Mouse (Mus musculus) ES-E14 (cell line): ENCODE data around the gene Fam199x. TPM values are rescaled to one million over a fixed set of nuclear protein-coding genes. Genes with fewer than 3 reads are reported as not detected.
A peak's percentile ranks its signal among the peaks of the same experiment; 100 is the strongest.

Experiments used
- DNase-seq: peaks from one replicate; pipeline ENCODE4 v3.0.0-alpha.2; 2013; ENCODE audit warnings: low read depth, low spot score
- H3K27ac ChIP-seq: 2 replicates; pipeline ENCODE4 v1.5.1; 2012; ENCODE audit warnings: low read depth, mild to moderate bottlenecking, low read length, moderate library complexity, mixed read lengths; ENCODE audit not compliant: poor library complexity, insufficient read depth, severe bottlenecking
- H3K36me3 ChIP-seq: 2 replicates; pipeline ENCODE4 v1.6.1; 2012; ENCODE audit warnings: mild to moderate bottlenecking, low read length, moderate library complexity, mixed read lengths; ENCODE audit not compliant: control insufficient read depth, poor library complexity, insufficient read depth, severe bottlenecking
- H3K4me1 ChIP-seq, 2 experiments: fragments of 150-350 bp in 1 of 2; sonication (generic) in 1 of 2; 2 replicates each; pipeline ENCODE4 v1.6.1; 2012; ENCODE audit warnings: low read length in 2 of 2, mild to moderate bottlenecking in 1 of 2, mixed read lengths in 1 of 2; ENCODE audit not compliant: control insufficient read depth in 2 of 2, insufficient read depth in 2 of 2, poor library complexity in 1 of 2
- H3K4me3 ChIP-seq, 2 experiments: fragments of 150-350 bp in 1 of 2; sonication (generic) in 1 of 2; 2 replicates each; pipeline ENCODE4 v1.5.1; 2012; ENCODE audit warnings: low read length in 2 of 2, low read depth in 1 of 2, mild to moderate bottlenecking in 1 of 2, mixed read lengths in 1 of 2; ENCODE audit not compliant: insufficient read depth in 1 of 2, poor library complexity in 1 of 2, severe bottlenecking in 1 of 2
- H3K9ac ChIP-seq: 2 replicates; pipeline ENCODE4 v1.6.1; 2012; ENCODE audit warnings: low read depth, mild to moderate bottlenecking, low read length, mixed read lengths; ENCODE audit not compliant: poor library complexity, insufficient read depth, severe bottlenecking
- H3K9me3 ChIP-seq: fragments of 150-350 bp; sonication (generic); 2 replicates; pipeline ENCODE4 v1.6.1; 2012; ENCODE audit warnings: low read depth, mild to moderate bottlenecking, low read length; ENCODE audit not compliant: control insufficient read depth, insufficient read depth
- CHD2 ChIP-seq: IDR thresholded peaks from 2 replicates; pipeline ENCODE4 v1.6.1; 2014; ENCODE audit warnings: mild to moderate bottlenecking, low read depth, low read length, inconsistent platforms
- HCFC1 ChIP-seq: IDR thresholded peaks from 2 replicates; pipeline ENCODE4 v1.6.1; 2012; ENCODE audit warnings: low read length, inconsistent platforms, borderline replicate concordance; ENCODE audit not compliant: insufficient read depth
- MAFK ChIP-seq: IDR thresholded peaks from 2 replicates; pipeline ENCODE4 v1.6.1; 2014; ENCODE audit warnings: mild to moderate bottlenecking, low read depth, low read length, inconsistent platforms; ENCODE audit not compliant: insufficient read depth
- ZC3H11A ChIP-seq: IDR thresholded peaks from 2 replicates; pipeline ENCODE4 v1.6.1; 2012; ENCODE audit warnings: low read depth, mild to moderate bottlenecking, inconsistent platforms, low read length, borderline replicate concordance
- ZNF384 ChIP-seq: IDR thresholded peaks from 2 replicates; pipeline ENCODE4 v1.6.1; 2012; ENCODE audit warnings: low read depth, low read length, inconsistent platforms
- in situ Hi-C, 2 experiments: fragments of 600-800 bp; cut with MboI; formaldehyde crosslinking; loops; one replicate each; pipeline ENCODE4 v1.15.1; 2025; ENCODE audit warnings: low sequenced_read_pairs in 2 of 2, inconsistent platforms in 1 of 2; ENCODE audit not compliant: unreplicated experiment in 2 of 2
- total RNA-seq: library from RNA; depleted of rRNA; stranded (reverse); fragments of 300-350 nt; gene quantifications from 2 replicates; pipeline ENCODE4 v1.2.3, GENCODE M21; 2012; rRNA removed

Gene Fam199x
- total RNA-seq, 1 experiment: 6.0 TPM

DNA sequence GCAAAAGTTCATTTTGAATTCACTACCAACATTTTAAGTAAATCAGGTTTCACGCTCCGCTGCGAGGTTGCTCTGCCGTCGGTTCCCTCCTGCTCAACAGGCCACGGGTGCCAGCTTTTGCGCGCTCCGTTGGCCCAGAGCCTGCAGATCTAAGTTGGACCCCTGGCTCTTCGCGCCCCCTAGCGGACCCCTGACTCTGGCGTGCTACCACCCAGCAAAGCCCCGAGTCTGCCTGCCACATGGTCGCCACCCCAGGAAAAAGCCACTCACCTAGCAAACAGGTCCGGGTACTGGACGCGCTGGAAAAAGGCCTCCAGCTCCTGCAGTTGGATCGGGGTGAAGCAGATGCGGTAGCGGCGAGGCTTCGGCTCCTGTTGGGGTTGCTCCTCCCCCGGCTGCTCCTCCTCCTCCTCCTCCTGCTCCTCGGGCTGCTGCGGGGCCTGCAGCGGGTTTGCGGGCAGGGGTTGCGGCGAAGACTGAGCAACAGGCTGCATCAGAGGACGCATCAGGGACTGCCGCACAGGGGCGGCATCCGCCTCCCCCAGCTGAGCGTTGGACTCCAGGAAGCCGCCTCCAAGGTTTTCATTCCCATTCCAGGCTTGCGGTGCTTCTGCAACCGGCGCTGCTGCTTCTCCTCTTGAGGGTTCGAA, 68.8 kb downstream of the Fam199x start:
- H3K4me1 ChIP-seq: no peaks in the 10 kb centered on the region
- H3K9me3 ChIP-seq: no peaks in the 10 kb centered on the region
- peak; percentile 61 for DNase-seq
- no peak for TF ChIP-seq ZNF384
- TF ChIP-seq MAFK: no peak
- TF ChIP-seq ZC3H11A: no peak
- TF ChIP-seq HCFC1: 0 out of 2 replicates have a peak, but pooled peaks have one; percentile 30
- no peak for TF ChIP-seq CHD2
- peak overlapping the region; percentile 47 for H3K9ac ChIP-seq
- in situ Hi-C loops: no loop called here
- H3K36me3 ChIP-seq: no peaks in the 10 kb centered on the region
- peak overlapping the region; percentile 48 to 72 for H3K4me3 ChIP-seq
- no peak overlapping the region for H3K27ac ChIP-seq

DNA sequence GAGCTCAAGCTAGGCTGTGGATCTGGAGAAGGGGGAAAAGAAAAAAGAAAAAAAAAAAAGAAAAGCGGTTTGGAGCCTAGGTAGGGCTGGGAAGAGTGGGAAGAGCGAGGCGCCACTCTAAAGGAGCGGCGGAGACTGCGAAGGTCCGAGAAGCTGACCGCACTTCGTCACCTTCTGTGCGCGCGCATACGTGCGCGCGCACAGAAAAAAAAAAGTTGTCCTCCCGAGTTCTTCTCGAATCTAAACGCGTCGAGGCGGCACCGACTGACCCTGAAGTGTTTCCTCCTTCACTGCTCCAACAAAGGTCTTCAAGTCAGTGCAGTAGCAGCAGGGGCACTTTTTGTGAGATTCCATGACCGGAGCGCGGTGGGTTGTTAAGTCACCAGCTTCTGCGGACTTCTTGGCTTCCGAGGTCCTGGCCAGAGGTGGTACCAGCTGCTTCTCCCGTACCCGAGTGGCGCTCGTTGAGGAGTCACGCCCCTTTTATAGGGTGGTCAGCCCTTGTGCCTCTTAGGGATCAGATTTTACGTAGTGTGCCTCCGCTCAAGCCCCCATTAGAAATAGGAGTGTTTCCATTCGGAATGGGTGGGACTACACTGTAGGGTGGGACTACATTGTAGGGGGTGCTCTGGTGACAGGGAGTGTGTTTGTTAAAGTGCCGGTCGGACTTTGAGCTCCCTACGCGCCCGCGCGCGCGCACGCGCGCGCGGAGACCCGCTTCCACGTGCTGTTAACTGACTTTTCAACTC, 70.5 kb downstream of the Fam199x start:
- in situ Hi-C loops: no loop called here
- TF ChIP-seq ZNF384 (peak; percentile 75), HCFC1 (no peak)
- Histone ChIP-seq H3K27ac (no peak overlapping the region), H3K9me3 (no peaks in the 10 kb centered on the region), H3K4me3 (peak overlapping the region; percentile 72 to 73), H3K4me1 (no peaks in the 10 kb centered on the region), H3K9ac (peak overlapping the region; percentile 11; the same call in 1 of the 2 replicates), H3K36me3 (no peaks in the 10 kb centered on the region)
- DNase-seq: no peak

DNA sequence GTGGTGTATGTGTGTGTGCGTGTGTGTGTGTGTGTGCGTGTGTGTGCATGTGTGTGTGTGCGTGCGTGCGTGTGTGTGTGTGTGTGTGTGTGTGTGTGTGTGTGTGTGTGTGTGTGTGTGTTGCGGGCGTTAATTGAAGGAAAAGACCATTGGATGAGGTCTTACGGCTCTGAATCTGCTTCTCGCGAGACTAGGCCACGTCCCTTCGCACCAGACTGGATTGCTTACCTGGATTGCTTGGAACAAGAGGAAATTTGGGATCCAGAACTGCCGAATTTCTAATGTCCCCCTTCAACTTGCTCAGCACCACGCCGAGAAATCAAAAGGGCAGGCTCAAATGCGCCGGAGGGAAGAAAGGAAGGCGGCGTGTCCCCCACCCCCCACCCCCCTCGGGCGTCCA, 72.3 kb downstream of the Fam199x start, which contains the start of gene Esx1:
TSS of gene Esx1 (minus strand) at position 366 of the 400 bp plus-strand sequence.
- Histone ChIP-seq H3K36me3 (no peaks in the 10 kb centered on the region), H3K27ac (no peak within 1 kb of the TSS), H3K9me3 (no peaks in the 10 kb centered on the region), H3K4me1 (no peaks in the 10 kb centered on the region), H3K4me3 (peak within 1 kb of the TSS in 1 of 2 experiments; percentile 23; a peak in 1 of 4 replicates), H3K9ac (no peak within 1 kb of the TSS)
- TF ChIP-seq CHD2: peak; percentile 91
- no peak for TF ChIP-seq HCFC1
- TF ChIP-seq ZNF384: no peak
- TF ChIP-seq ZC3H11A: no peak
- DNase-seq: no peak
- in situ Hi-C loops: no loop called here

DNA sequence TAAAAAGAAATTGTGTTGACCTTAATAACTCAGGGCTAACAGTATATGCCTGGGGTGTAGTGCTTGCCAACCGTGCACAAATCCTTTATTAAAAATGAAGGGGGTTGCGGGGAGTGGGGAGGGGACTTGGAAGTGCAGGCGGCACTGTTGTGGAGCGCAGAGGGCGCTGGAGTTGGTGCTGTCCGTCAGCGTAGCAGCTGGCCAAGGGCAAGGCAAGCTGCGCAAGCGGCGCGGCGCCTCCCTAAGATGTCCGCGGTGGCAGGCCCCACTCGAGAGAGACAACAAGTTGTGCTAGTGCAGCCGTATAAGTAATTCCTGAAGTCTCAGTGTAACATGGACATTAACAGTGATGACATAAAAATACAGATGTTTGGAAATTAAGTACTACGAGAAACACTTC, 78.1 kb downstream of the Fam199x start:
- H3K9me3 ChIP-seq: no peaks in the 10 kb centered on the region
- TF ChIP-seq ZNF384 (no peak), CHD2 (no peak), MAFK (no peak), HCFC1 (no peak), ZC3H11A (no peak)
- H3K4me3 ChIP-seq: 0 out of 4 replicates have a peak overlapping the region, but pooled peaks of 1 of the 2 experiments have one; percentile 35
- H3K36me3 ChIP-seq: no peaks in the 10 kb centered on the region
- no peak for DNase-seq
- H3K27ac ChIP-seq: no peak overlapping the region
- in situ Hi-C loops: no loop called here
- H3K9ac ChIP-seq: no peak overlapping the region
- no peaks in the 10 kb centered on the region; a peak in 2 of 4 replicates for H3K4me1 ChIP-seq

Other genes starting within 250 kb of the Fam199x start
- 2.2 and 3.1 TPM in 2 replicates for gene Plp1, start 226.9 kb upstream of the Fam199x start, total RNA-seq
- 0.18 TPM in 1 of 2 replicates, not detected in the other for gene Rab9b, start 180.8 kb upstream of the Fam199x start, total RNA-seq
- 0.32 and 1.6 TPM in 2 replicates for gene H2bfm, start 122.3 kb upstream of the Fam199x start, total RNA-seq
- gene Tmsb15b2, start 74.1 kb upstream of the Fam199x start, total RNA-seq: 10.8 and 17.1 TPM in 2 replicates
- 2.1 and 4.6 TPM in 2 replicates for gene Tmsb15l, start 72.7 kb upstream of the Fam199x start, total RNA-seq
- 8.4 and 12.0 TPM in 2 replicates for gene Tmsb15b1, start 72.7 kb upstream of the Fam199x start, total RNA-seq
- gene Zcchc18, start 56.4 kb upstream of the Fam199x start, total RNA-seq: 1.5 and 2.2 TPM in 2 replicates
- gene Slc25a53, start 11.3 kb upstream of the Fam199x start, total RNA-seq: 5.4 and 8.3 TPM in 2 replicates
- 0.48 and 2.3 TPM in 2 replicates for gene Esx1, start 72.5 kb downstream of the Fam199x start, total RNA-seq